Mouse (Mus musculus) heart, adult 2 months (tissue): ENCODE measurements around the gene Ccl24. TPM values are rescaled to one million over a fixed set of nuclear protein-coding genes. Genes with fewer than 3 reads are reported as not detected.

Source experiments
- DNase-seq, 2 experiments: peaks; one replicate each; pipeline ENCODE4 v3.0.0; 2021
- H3K27ac ChIP-seq: fragments of 200-600 bp; 2 replicates; pipeline ENCODE4 v1.8.1; 2022
- H3K27me3 ChIP-seq: fragments of 200-500 bp; 2 replicates; pipeline ENCODE4 v1.6.1; 2012; ENCODE audit warnings: mild to moderate bottlenecking, low read length, inconsistent platforms, mixed read lengths; ENCODE audit not compliant: control insufficient read depth, insufficient read depth
- H3K36me3 ChIP-seq: fragments of 200-500 bp; 2 replicates; pipeline ENCODE4 v1.6.1; 2012; ENCODE audit warnings: low read length, inconsistent platforms; ENCODE audit not compliant: control insufficient read depth, insufficient read depth
- H3K4me1 ChIP-seq: fragments of 200-500 bp; 2 replicates; pipeline ENCODE4 v1.6.1; 2011; ENCODE audit warnings: low read length; ENCODE audit not compliant: control insufficient read depth, insufficient read depth
- H3K4me3 ChIP-seq: fragments of 200-600 bp; 2 replicates; pipeline ENCODE4 v1.8.1; 2022
- H3K79me2 ChIP-seq: fragments of 200-500 bp; replicated peaks from 2 replicates; pipeline ENCODE4 v1.6.1; 2012; ENCODE audit warnings: mild to moderate bottlenecking, inconsistent platforms, low read length, moderate library complexity, mixed read lengths; ENCODE audit not compliant: control insufficient read depth, insufficient read depth
- H3K9ac ChIP-seq: fragments of 200-500 bp; 2 replicates; pipeline ENCODE4 v1.6.1; 2012; ENCODE audit warnings: low read depth, mild to moderate bottlenecking, control low read depth, inconsistent platforms, low read length, mixed read lengths
- CTCF ChIP-seq: fragments of 200-600 bp; IDR thresholded peaks from 2 replicates; pipeline ENCODE4 v1.8.1; 2022; ENCODE audit warnings: antibody characterized with exemption, mild to moderate bottlenecking, moderate library complexity
- EP300 ChIP-seq: fragments of 200-500 bp; IDR thresholded peaks from 2 replicates; pipeline ENCODE4 v1.6.1; 2011; ENCODE audit warnings: low read depth, low read length, control low read depth; ENCODE audit not compliant: insufficient read depth
- POLR2A ChIP-seq: fragments of 200-500 bp; IDR thresholded peaks from 2 replicates; pipeline ENCODE4 v1.6.1; 2011; ENCODE audit warnings: mild to moderate bottlenecking, low read depth, low read length, control low read depth; ENCODE audit not compliant: insufficient read depth
- WGBS: fragments of 180-500 bp; shearing (Covaris S2); methylation state at CpG from one replicate; pipeline ENCODE4 v1.1.7; 2018; 5-methylcytosine and 5-hydroxymethylcytosine counted together
- intact Hi-C: fragments of 180-260 bp; cut with DNase I; formaldehyde crosslinking; loops from one replicate; pipeline ENCODE4 v1.15.1; 2025
- polyA plus RNA-seq: library from polyadenylated mRNA; depleted of rRNA; stranded (reverse); fragments of >200 nt; gene quantifications from 2 replicates; pipeline ENCODE4 v1.2.3, GENCODE M21; 2012; rRNA removed
- total RNA-seq, 2 experiments: library from RNA; stranded (reverse); gene quantifications; 2 replicates each; pipeline ENCODE4 v1.2.3; 2021

Ccl24 gene
- total and polyA plus RNA-seq, 3 experiments, result 2.6 to 3.2 (median 2.6) TPM

GRCm38 (mm10) chr5:135529310-135529709, 43.5 kb downstream of the Ccl24 start:
- intact Hi-C loops, result no loop called here
- 90% methylated on average over 3 of the region's 3 CpGs for WGBS

DNA sequence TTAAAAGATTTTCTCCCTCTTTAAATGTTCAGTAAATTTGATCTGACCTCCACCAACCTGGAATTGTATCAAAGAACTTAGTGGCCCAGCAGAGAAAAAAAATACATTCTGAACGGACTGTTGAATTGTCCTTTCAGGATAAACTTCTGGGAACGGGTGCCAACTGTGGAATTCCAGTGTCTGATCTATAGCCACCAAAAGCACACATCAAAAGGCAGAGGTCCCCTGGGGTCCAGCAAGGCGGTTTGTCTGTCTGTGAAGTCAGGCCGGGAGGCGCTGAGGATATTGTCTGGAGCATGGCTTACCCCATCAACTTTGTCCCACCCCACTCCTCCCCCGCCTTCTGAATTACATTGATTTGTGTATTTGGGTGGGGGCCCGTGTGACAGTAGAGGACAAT, 44.9 kb downstream of the Ccl24 start:
- H3K79me2 ChIP-seq, result no peaks in the 10 kb centered on the region; the same call in 1 of the 2 replicates
- intact Hi-C loops, result loop anchor here (2.0 kb wide), 1 partner anchor 17 kb away; the partner anchor contains the start of gene Hip1
- H3K27me3 ChIP-seq, result no peaks in the 10 kb centered on the region
- peak overlapping the region; percentile 0; the same call in 1 of the 2 replicates for H3K27ac ChIP-seq
- peaks cover 11% of the 10 kb centered on the region for H3K36me3 ChIP-seq
- H3K9ac ChIP-seq, result no peak overlapping the region
- no peak for TF ChIP-seq CTCF
- TF ChIP-seq POLR2A, result no peak
- no peak for TF ChIP-seq EP300
- peaks cover 34% of the 10 kb centered on the region for H3K4me1 ChIP-seq
- DNase-seq, result no peak
- WGBS, result 33% methylated on average over 7 of the region's 7 CpGs
- H3K4me3 ChIP-seq, result no peak overlapping the region

More at GRCm38 (mm10) chr5:135529310-135529709, 43.5 kb downstream of the Ccl24 start:
- Histone ChIP-seq H3K79me2 (no peaks in the 10 kb centered on the region; the same call in 1 of the 2 replicates), H3K9ac (no peak overlapping the region), H3K4me3 (no peak overlapping the region), H3K27ac (no peak overlapping the region; the same call in 1 of the 2 replicates), H3K27me3 (no peaks in the 10 kb centered on the region), H3K36me3 (peaks cover 13% of the 10 kb centered on the region), H3K4me1 (peaks cover 35% of the 10 kb centered on the region)
- DNase-seq, result no peak
- peak; percentile 61 for TF ChIP-seq CTCF
- TF ChIP-seq EP300, result no peak
- no peak for TF ChIP-seq POLR2A

DNA sequence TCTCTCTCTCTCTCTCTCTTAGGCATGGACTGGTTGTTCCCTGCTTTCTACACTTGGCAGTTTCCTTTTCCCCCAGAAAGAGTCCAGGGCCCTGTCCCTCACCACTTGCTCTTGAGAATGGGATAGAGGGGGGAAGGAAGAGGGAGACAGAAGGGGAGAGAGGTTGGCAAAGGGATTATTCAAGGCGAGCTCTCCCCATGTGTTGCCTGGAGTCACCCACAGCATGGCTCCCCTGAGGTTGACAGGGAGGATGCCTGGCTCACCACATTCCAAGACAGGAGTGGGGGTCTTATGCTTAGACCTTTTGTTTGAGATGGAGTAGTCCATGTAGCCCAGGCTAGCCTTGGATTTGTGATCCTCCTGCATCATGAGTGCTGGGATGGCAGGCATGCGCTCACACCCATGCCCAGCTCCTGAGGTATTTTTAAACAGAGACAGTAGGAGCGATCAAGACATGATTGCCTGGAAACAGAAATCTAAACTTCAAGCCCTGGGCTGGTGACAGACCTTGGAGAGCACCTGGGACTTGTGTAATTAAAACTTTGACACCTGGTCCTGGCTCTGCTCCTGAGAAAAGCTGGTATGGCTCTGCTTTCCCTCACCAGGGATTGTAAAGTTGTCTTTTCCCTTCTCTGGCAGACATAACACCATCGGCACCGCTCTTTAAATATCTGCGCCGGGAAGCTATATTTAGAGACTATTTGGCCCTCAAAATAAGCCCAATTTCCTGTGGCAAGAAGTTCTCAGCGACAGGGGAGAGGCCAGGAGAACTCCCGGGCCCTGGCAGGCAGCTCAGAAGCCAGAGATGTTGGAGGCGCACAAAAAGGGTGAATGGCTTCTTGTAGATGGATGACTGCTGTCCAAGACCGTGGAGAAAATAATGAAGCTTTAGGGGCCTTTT, 47.9 kb downstream of the Ccl24 start:
- H3K27ac ChIP-seq, result peak overlapping the region; percentile 92
- H3K27me3 ChIP-seq, result no peaks in the 10 kb centered on the region
- 10% methylated on average over 11 of the region's 11 CpGs for WGBS
- TF ChIP-seq EP300 (no peak), POLR2A (no peak; the same call in 1 of the 2 replicates), CTCF (no peak)
- peak; percentile 46 to 67 for DNase-seq
- peaks cover 24% of the 10 kb centered on the region for H3K4me1 ChIP-seq
- 0 out of 2 replicates have a peak overlapping the region, but pooled peaks have one; percentile 38 for H3K9ac ChIP-seq
- intact Hi-C loops, result no loop called here
- peaks cover 3% of the 10 kb centered on the region; the same call in 1 of the 2 replicates for H3K79me2 ChIP-seq
- peak overlapping the region; percentile 20; the same call in 1 of the 2 replicates for H3K4me3 ChIP-seq
- peaks cover 8% of the 10 kb centered on the region for H3K36me3 ChIP-seq

- H3K79me2 ChIP-seq, result peaks cover 3% of the 10 kb centered on the region; the same call in 1 of the 2 replicates
- H3K9ac ChIP-seq, result no peak overlapping the region
- no peaks in the 10 kb centered on the region for H3K27me3 ChIP-seq
- H3K4me1 ChIP-seq, result peaks cover 24% of the 10 kb centered on the region
- peak overlapping the region; percentile 92 for H3K27ac ChIP-seq
- peaks cover 8% of the 10 kb centered on the region; the same call in 1 of the 2 replicates for H3K36me3 ChIP-seq
- intact Hi-C loops, result no loop called here
- H3K4me3 ChIP-seq, result no peak overlapping the region
- 48% methylated on average over 2 of the region's 2 CpGs for WGBS
- TF ChIP-seq CTCF, result no peak
- TF ChIP-seq EP300, result no peak
- TF ChIP-seq POLR2A, result no peak
- no peak for DNase-seq
Observed at GRCm38 (mm10) chr5:135524087-135524486, 48.8 kb downstream of the Ccl24 start.

DNA sequence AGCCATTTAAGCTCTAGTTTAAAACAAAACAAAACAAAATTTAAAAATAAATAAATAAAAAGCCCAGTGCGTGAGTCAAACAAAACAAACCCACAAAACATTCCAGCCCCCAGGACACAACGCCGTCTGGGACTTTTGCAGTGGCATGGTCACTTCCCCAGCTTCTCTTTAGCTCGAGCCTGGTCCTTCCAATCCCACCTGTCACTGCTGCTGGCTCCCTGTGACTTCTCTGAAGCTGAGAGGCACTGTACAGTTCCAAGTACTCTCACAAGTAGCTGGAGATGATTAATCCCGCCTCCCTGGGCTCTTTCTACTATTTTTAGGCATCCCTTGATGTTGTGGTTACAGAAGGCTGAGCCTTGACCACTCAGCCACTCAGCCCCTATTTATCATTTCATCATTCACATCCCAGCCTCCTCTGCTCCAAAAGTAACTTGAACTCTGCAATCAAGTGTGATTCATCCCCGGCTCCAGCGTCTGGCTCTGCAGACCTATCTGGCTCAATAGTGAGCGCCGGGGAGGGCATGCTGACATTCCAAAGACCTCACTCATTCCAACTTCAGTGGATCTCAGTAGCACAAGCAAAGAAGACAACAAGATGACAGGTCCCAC, 50.6 kb downstream of the Ccl24 start:
- H3K27ac ChIP-seq, result no peak overlapping the region; the same call in 1 of the 2 replicates
- H3K4me1 ChIP-seq, result peaks cover 18% of the 10 kb centered on the region
- intact Hi-C loops, result no loop called here
- DNase-seq, result peak in 1 of 2 experiments; percentile 51
- TF ChIP-seq EP300 (no peak), CTCF (no peak), POLR2A (no peak)
- WGBS, result 48% methylated on average over 9 of the region's 9 CpGs
- H3K79me2 ChIP-seq, result peaks cover 3% of the 10 kb centered on the region; the same call in 1 of the 2 replicates
- H3K27me3 ChIP-seq, result no peaks in the 10 kb centered on the region
- no peak overlapping the region for H3K9ac ChIP-seq
- H3K4me3 ChIP-seq, result no peak overlapping the region
- peaks cover 5% of the 10 kb centered on the region; the same call in 1 of the 2 replicates for H3K36me3 ChIP-seq

Other genes starting within 250 kb of the Ccl24 start
- gene Fkbp6, start 223.0 kb downstream of the Ccl24 start, total RNA-seq, result under 1 TPM; 0.31 to 0.41 TPM
- 0.26 TPM in 1 of 2 replicates, not detected in the other for gene Fkbp6, start 223.0 kb downstream of the Ccl24 start, polyA plus RNA-seq
- under 1 TPM; 0.11 to 0.18 TPM for gene Trim50, start 219.8 kb downstream of the Ccl24 start, total RNA-seq
- not detected in 2 replicates for gene Trim50, start 219.8 kb downstream of the Ccl24 start, polyA plus RNA-seq
- gene Nsun5, start 203.1 kb downstream of the Ccl24 start, total RNA-seq, result 10 to 100 TPM; 14.1 to 18.3 TPM
- gene Nsun5, start 203.1 kb downstream of the Ccl24 start, polyA plus RNA-seq, result 21.6 and 25.4 TPM in 2 replicates
- 10 to 100 TPM; 12.3 to 13.1 TPM for gene Pom121, start 178.5 kb downstream of the Ccl24 start, total RNA-seq
- 9.2 and 11.3 TPM in 2 replicates for gene Pom121, start 178.5 kb downstream of the Ccl24 start, polyA plus RNA-seq
- 10 to 100 TPM; 25.0 to 29.6 TPM for gene Hip1, start 27.9 kb downstream of the Ccl24 start, total RNA-seq
- gene Hip1, start 27.9 kb downstream of the Ccl24 start, polyA plus RNA-seq, result 22.2 and 34.4 TPM in 2 replicates
- not detected for gene Ccl26, start 9.5 kb downstream of the Ccl24 start, total RNA-seq
- not detected in 2 replicates for gene Ccl26, start 9.5 kb downstream of the Ccl24 start, polyA plus RNA-seq
- 10 to 100 TPM; 18.2 to 23.9 TPM for gene Rhbdd2, start 59.6 kb upstream of the Ccl24 start, total RNA-seq
- 23.0 and 27.6 TPM in 2 replicates for gene Rhbdd2, start 59.6 kb upstream of the Ccl24 start, polyA plus RNA-seq
- gene Por, start 97.0 kb upstream of the Ccl24 start, total RNA-seq, result 10 to 100 TPM; 63.0 to 77.4 TPM
- gene Por, start 97.0 kb upstream of the Ccl24 start, polyA plus RNA-seq, result 76.7 and 93.6 TPM in 2 replicates
- gene Tmem120a, start 171.4 kb upstream of the Ccl24 start, total RNA-seq, result 10 to 100 TPM; 13.6 to 19.3 TPM
- 18.5 and 27.3 TPM in 2 replicates for gene Tmem120a, start 171.4 kb upstream of the Ccl24 start, polyA plus RNA-seq
- not detected for gene Styxl1, start 205.3 kb upstream of the Ccl24 start, total RNA-seq
- 0.20 TPM in 1 of 2 replicates, not detected in the other for gene Styxl1, start 205.3 kb upstream of the Ccl24 start, polyA plus RNA-seq
- 1,000 to 10,000 TPM; 1,645 to 1,928 TPM for gene Mdh2, start 205.4 kb upstream of the Ccl24 start, total RNA-seq
- gene Mdh2, start 205.4 kb upstream of the Ccl24 start, polyA plus RNA-seq, result 2,909 and 3,459 TPM in 2 replicates
- gene Srrm3, start 233.8 kb upstream of the Ccl24 start, total RNA-seq, result not detected
- not detected in 2 replicates for gene Srrm3, start 233.8 kb upstream of the Ccl24 start, polyA plus RNA-seq